Mouse (Mus musculus) midbrain, postnatal 0 days (tissue): ENCODE results near the gene Zfp933. TPM values are rescaled to one million over a fixed set of nuclear protein-coding genes. Genes with fewer than 3 reads are reported as not detected.
A peak's percentile ranks its signal among the peaks of the same experiment; 100 is the strongest.
"Not testable (repeated sequence)": the region's sequence is repeated elsewhere in the genome, so short reads cannot be mapped to it uniquely, and the experiment has no call there.

ENCODE experiments used
- ATAC-seq: fragments of 200-750 bp; cut with Nextera tagmentation; 2 replicates; pipeline ENCODE4 v1.8.0; 2017; ENCODE audit warnings: moderate number of reproducible peaks, mild to moderate bottlenecking, moderate TSS enrichment, moderate library complexity; ENCODE audit not compliant: low FRiP score
- DNase-seq: peaks from one replicate; pipeline ENCODE4 v3.0.0-alpha.2; 2015; ENCODE audit warnings: low spot score
- H3K27ac ChIP-seq: fragments of 300-500 bp; sonication (generic); 2 replicates; pipeline ENCODE4 v1.5.1; 2014; ENCODE audit warnings: low read depth, mild to moderate bottlenecking, low read length, mixed read lengths
- H3K27me3 ChIP-seq: fragments of 300-500 bp; sonication (generic); 2 replicates; pipeline ENCODE4 v1.6.1; 2014; ENCODE audit warnings: low read length, control low read depth, mixed read lengths; ENCODE audit not compliant: insufficient read depth
- H3K36me3 ChIP-seq: fragments of 300-500 bp; sonication (generic); 2 replicates; pipeline ENCODE4 v1.6.1; 2014; ENCODE audit warnings: low read length, control low read depth, mixed read lengths; ENCODE audit not compliant: insufficient read depth
- H3K4me1 ChIP-seq: fragments of 300-500 bp; sonication (generic); 2 replicates; pipeline ENCODE4 v1.6.1; 2014; ENCODE audit warnings: mild to moderate bottlenecking, control low read depth, antibody characterized with exemption, low read length, mixed read lengths; ENCODE audit not compliant: insufficient read depth
- H3K4me2 ChIP-seq: fragments of 300-500 bp; sonication (generic); 2 replicates; pipeline ENCODE4 v1.6.1; 2014; ENCODE audit warnings: low read depth, mild to moderate bottlenecking, low read length, mixed read lengths; ENCODE audit not compliant: poor library complexity, severe bottlenecking
- H3K4me3 ChIP-seq: fragments of 300-500 bp; sonication (generic); 2 replicates; pipeline ENCODE4 v1.5.1; 2014; ENCODE audit warnings: low read depth, mild to moderate bottlenecking, low read length, moderate library complexity
- H3K9ac ChIP-seq: fragments of 300-500 bp; sonication (generic); replicated peaks from 2 replicates; pipeline ENCODE4 v1.6.1; 2014; ENCODE audit warnings: mild to moderate bottlenecking, low read length, moderate library complexity, mixed read lengths; ENCODE audit not compliant: poor library complexity, severe bottlenecking
- H3K9me3 ChIP-seq: fragments of 300-500 bp; sonication (generic); 2 replicates; pipeline ENCODE4 v1.6.1; 2016; ENCODE audit warnings: low read length, control low read depth
- CTCF ChIP-seq: IDR thresholded peaks from 2 replicates; pipeline ENCODE4 v1.5.1; 2016; ENCODE audit warnings: antibody characterized with exemption, mild to moderate bottlenecking
- WGBS: fragments of 180-500 bp; shearing (Covaris S2); extraction: QIAGEN DNeasy Blood & Tissue Kit; methylation state at CpG from one replicate; pipeline ENCODE4 v1.1.7; 2014; 5-methylcytosine and 5-hydroxymethylcytosine counted together
- polyA plus RNA-seq: library from polyadenylated mRNA; unstranded; fragments of >200 nt; fragmentation: Nextera tagmentation; extraction: Ambion mirVana; gene quantifications from 2 replicates; pipeline ENCODE4 v1.2.1, GENCODE M21; 2015
- total RNA-seq: library from RNA; depleted of rRNA; stranded (reverse); fragments of >200 nt; gene quantifications from 2 replicates; pipeline ENCODE4 v1.2.3, GENCODE M21; 2014

Gene Zfp933
- total and polyA plus RNA-seq, 2 experiments from 2014 or later, result 4.2 to 11.2 TPM

GRCm38 (mm10) chr4:147848584-147848991 lies 422 bp upstream of the Zfp933 start:
- TF ChIP-seq CTCF, result no peak
- H3K4me2 ChIP-seq, result peak overlapping the region; percentile 58
- H3K4me3 ChIP-seq, result peak overlapping the region; percentile 79
- H3K27ac ChIP-seq, result peak overlapping the region; percentile 69
- no peak for DNase-seq
- H3K27me3 ChIP-seq, result no peaks in the 10 kb centered on the region
- 3% methylated on average over 4 of the region's 4 CpGs for WGBS
- ATAC-seq, result peak; percentile 75
- H3K36me3 ChIP-seq, result no peaks in the 10 kb centered on the region
- H3K9ac ChIP-seq, result peak overlapping the region; percentile 60
- H3K4me1 ChIP-seq, result no peaks in the 10 kb centered on the region
- no peaks in the 10 kb centered on the region; the same call in 1 of the 2 replicates for H3K9me3 ChIP-seq

GRCm38 (mm10) chr4:147842871-147843270 lies 5.3 kb downstream of the Zfp933 start:
- no peak for DNase-seq
- peaks cover 15% of the 10 kb centered on the region; the same call in 1 of the 2 replicates for H3K36me3 ChIP-seq

DNA sequence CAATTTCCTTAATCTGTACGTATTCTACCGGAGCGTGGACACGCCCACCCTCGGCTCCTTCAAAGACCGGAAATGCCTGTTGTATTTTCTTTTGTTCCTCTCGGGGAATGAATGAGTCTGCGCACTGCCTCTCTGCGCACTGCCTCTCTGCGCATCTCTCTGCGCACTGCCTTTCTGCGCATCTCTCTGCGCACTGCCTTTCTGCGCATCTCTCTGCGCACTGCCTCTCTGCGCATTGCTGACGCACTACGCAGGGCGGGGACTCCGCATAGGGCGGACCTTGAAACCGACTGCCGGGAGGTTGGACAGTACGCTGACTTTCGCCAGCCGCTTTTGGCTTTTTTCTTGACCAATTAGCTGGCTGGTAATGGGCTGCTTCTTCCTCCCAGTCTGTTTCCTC lies 8.9 kb downstream of the Zfp933 start:
- H3K9ac ChIP-seq, H3K27ac ChIP-seq, ATAC-seq, H3K4me2 ChIP-seq, H3K27me3 ChIP-seq, H3K4me1 ChIP-seq, H3K4me3 ChIP-seq, DNase-seq: not testable (repeated sequence)
- over 99% methylated on average over 17 of the region's 26 CpGs for WGBS
- peaks cover 15% of the 10 kb centered on the region; the same call in 1 of the 2 replicates for H3K36me3 ChIP-seq
- H3K9me3 ChIP-seq, result peaks cover 23% of the 10 kb centered on the region; the same call in 1 of the 2 replicates

More at GRCm38 (mm10) chr4:147842871-147843270, 5.3 kb downstream of the Zfp933 start:
- 95% methylated on average over 3 of the region's 3 CpGs for WGBS
- TF ChIP-seq CTCF, result no peak
- Histone ChIP-seq H3K27me3 (no peaks in the 10 kb centered on the region), H3K4me3 (no peak overlapping the region), H3K4me2 (no peak overlapping the region), H3K4me1 (no peaks in the 10 kb centered on the region), H3K9me3 (peaks cover 19% of the 10 kb centered on the region; the same call in 1 of the 2 replicates), H3K9ac (no peak overlapping the region), H3K27ac (no peak overlapping the region)
- ATAC-seq, result no peak

DNA sequence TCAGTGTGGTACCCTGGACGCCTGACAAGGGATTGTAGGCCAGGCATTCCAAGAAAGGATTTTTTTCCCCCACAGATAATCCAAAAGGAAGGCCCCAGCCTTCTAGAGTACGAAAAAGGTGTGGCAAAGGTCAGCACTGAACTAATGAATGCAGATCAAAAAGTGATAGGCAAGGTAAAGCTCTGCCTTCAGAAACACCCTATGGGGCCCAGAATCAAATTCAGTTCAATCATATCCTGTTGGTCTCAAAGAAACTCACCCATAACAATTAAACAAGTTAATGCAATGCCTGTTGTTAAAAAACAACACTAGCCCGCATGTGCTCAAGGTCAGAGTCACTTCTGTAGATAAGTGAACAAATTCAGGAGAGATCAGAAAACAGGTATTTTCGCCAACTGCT lies 23.8 kb downstream of the Zfp933 start:
- Histone ChIP-seq H3K9ac (no peak overlapping the region), H3K36me3 (peaks cover 36% of the 10 kb centered on the region), H3K4me1 (no peaks in the 10 kb centered on the region), H3K27me3 (no peaks in the 10 kb centered on the region), H3K4me3 (no peak overlapping the region), H3K27ac (no peak overlapping the region), H3K4me2 (no peak overlapping the region), H3K9me3 (peaks cover 69% of the 10 kb centered on the region)
- ATAC-seq (no peak), DNase-seq (no peak)
- 96% methylated on average over 4 of the region's 4 CpGs for WGBS
- TF ChIP-seq CTCF, result no peak

DNA sequence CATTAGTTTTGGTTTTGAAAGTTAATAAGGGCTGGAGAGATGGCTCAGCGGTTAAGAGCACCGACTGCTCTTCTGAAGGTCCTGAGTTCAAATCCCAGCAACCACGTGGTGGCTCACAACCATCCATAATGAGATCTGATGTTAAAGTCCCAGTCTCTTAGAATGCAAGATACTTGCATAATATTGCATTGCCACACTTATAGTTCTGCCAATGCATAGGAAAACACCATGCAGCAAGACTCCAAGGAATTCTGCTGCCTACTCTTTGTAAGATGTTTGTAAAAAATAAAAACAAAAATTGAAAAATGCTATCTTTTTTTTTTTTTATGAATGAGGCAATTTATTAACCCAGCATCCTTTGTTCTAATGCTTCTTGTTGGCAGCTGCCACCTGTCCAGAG lies 26.8 kb downstream of the Zfp933 start:
- not testable (repeated sequence) for H3K4me1 ChIP-seq, H3K27ac ChIP-seq, DNase-seq, ATAC-seq, H3K9ac ChIP-seq, H3K4me3 ChIP-seq, H3K27me3 ChIP-seq, H3K4me2 ChIP-seq
- WGBS, result 87% methylated on average over 3 of the region's 3 CpGs
- H3K36me3 ChIP-seq, result peaks cover 16% of the 10 kb centered on the region
- H3K9me3 ChIP-seq, result peaks cover 47% of the 10 kb centered on the region; the same call in 1 of the 2 replicates

GRCm38 (mm10) chr4:147819659-147820058 lies 28.5 kb downstream of the Zfp933 start:
- H3K9me3 ChIP-seq, result peaks cover 37% of the 10 kb centered on the region; the same call in 1 of the 2 replicates
- not testable (repeated sequence) for ATAC-seq
- 88% methylated on average over 7 of the region's 7 CpGs for WGBS

More at GRCm38 (mm10) chr4:147819659-147820058, 28.5 kb downstream of the Zfp933 start:
- H3K36me3 ChIP-seq, H3K9ac ChIP-seq, H3K4me1 ChIP-seq, H3K27me3 ChIP-seq, H3K27ac ChIP-seq, H3K4me3 ChIP-seq, H3K4me2 ChIP-seq, DNase-seq: not testable (repeated sequence)
